Mouse (Mus musculus) embryonic stem cell, embryonic (primary cell): ENCODE measurements around the gene Gm2056.
"Not testable (repeated sequence)": the region's sequence is repeated elsewhere in the genome, so short reads cannot be mapped to it uniquely, and the experiment has no call there.

ENCODE experiments used
- CTCF ChIA-PET, 4 experiments: fragments of 300-600 bp in 2 of 4; fragments of 350-600 bp in 2 of 4; sonication (Branson Sonifier 250); formaldehyde crosslinking; loops; one replicate each; lab custom pipeline; 2022; ENCODE audit warnings: inconsistent platforms in 2 of 4; lab: Charles Lee
- POLR2A ChIA-PET, 4 experiments: fragments of 300-600 bp in 2 of 4; fragments of 350-600 bp in 2 of 4; sonication (Branson Sonifier 250); formaldehyde crosslinking; loops; one replicate each; lab custom pipeline; 2022; ENCODE audit warnings: antibody characterized with exemption in 4 of 4, inconsistent platforms in 1 of 4; lab: Charles Lee

Gene Gm2056

GRCm38 (mm10) chr12:88026704-88027103 lies at the start of gene Gm2056:
Gene Gm2056 (plus strand): TSS chr12:88027004.
- POLR2A ChIA-PET, CTCF ChIA-PET: not testable (repeated sequence)

GRCm38 (mm10) chr12:87984000-87984399 lies 42.8 kb upstream of the Gm2056 start:
- CTCF ChIA-PET, POLR2A ChIA-PET: not testable (repeated sequence)

GRCm38 (mm10) chr12:88004118-88004517 lies 22.7 kb upstream of the Gm2056 start:
- CTCF ChIA-PET, result not testable (repeated sequence)

GRCm38 (mm10) chr12:88011548-88011947 lies 15.3 kb upstream of the Gm2056 start, which contains the start of gene Gm2075:
Gene Gm2075 (plus strand): TSS chr12:88011848.
- CTCF ChIA-PET, result not testable (repeated sequence)

More at GRCm38 (mm10) chr12:88004118-88004517, 22.7 kb upstream of the Gm2056 start:
- POLR2A ChIA-PET, result not testable (repeated sequence)

GRCm38 (mm10) chr12:88018671-88019070 lies 8.1 kb upstream of the Gm2056 start, which contains the start of gene Gm6803:
Gene Gm6803 (minus strand): TSS chr12:88018771.
- POLR2A ChIA-PET, result not testable (repeated sequence)

More at GRCm38 (mm10) chr12:88011548-88011947, 15.3 kb upstream of the Gm2056 start, which contains the start of gene Gm2075:
- POLR2A ChIA-PET, result not testable (repeated sequence)

GRCm38 (mm10) chr12:88032250-88032649 lies 5.4 kb downstream of the Gm2056 start:
- POLR2A ChIA-PET, CTCF ChIA-PET: not testable (repeated sequence)

More at GRCm38 (mm10) chr12:88018671-88019070, 8.1 kb upstream of the Gm2056 start, which contains the start of gene Gm6803:
- CTCF ChIA-PET, result not testable (repeated sequence)

- CTCF ChIA-PET, POLR2A ChIA-PET: not testable (repeated sequence)
Observed at GRCm38 (mm10) chr12:88039062-88039461, 12.3 kb downstream of the Gm2056 start.

GRCm38 (mm10) chr12:88039703-88040102 lies 12.9 kb downstream of the Gm2056 start:
- CTCF ChIA-PET, result not testable (repeated sequence)
- POLR2A ChIA-PET, result interaction anchor here in 1 of 4 experiments (0.6 kb wide), 1 partner anchor 1152 kb away, joined by 4 read pairs; no protein-coding TSS in a partner anchor

- CTCF ChIA-PET, POLR2A ChIA-PET: not testable (repeated sequence)
Observed at GRCm38 (mm10) chr12:88045226-88045625, 18.4 kb downstream of the Gm2056 start.
